Mouse (Mus musculus) urinary bladder, postnatal 25 days (tissue): ENCODE data around the gene Defa21.
"Not testable (repeated sequence)": the region's sequence is repeated elsewhere in the genome, so short reads cannot be mapped to it uniquely, and the experiment has no call there.

ENCODE experiments used
- DNase-seq: peaks from one replicate; pipeline ENCODE4 v3.0.0; 2022; ENCODE audit warnings: low spot score

The Defa21 gene

DNA sequence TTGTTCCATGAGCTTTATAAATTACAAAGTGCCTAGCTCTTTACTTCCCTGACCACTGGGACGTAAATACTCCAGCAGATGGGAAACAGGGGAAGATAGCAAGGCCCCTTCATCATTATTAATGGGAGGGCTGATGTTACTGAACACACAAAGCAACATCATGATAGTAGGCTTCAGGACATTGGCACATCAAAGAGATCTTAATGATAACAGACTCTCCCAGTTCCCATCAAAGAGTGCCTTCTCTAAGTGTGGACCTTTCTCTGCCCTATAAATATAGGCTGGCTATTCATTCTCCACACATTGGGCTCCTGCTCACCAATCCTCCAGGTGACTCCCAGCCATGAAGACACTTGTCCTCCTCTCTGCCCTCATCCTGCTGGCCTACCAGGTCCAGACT lies at the start of gene Defa21:
Gene Defa21, plus strand, starts transcription at position 301 of the 400 bp plus-strand sequence.
- DNase-seq, result not testable (repeated sequence)

DNA sequence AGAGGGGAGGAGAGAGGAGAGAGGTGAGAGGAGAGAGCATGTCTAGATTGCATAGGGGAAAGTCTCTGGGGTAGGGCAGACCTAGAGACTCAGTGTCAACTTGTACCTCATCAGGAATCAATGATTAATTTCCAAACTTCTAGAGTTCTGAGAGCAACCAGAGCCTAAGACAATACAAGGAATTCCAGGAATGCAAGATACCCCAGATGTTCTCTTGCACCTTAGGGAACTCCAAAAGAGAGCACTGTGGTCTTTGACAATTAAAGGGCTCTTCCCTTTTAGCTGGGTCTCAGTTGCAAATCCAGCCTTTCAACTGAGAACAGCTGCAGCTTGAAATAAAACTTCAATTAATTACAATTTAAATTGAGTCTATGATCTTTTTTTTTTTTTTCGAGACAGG lies 45.5 kb upstream of the Defa21 start:
- no peak for DNase-seq

- not testable (repeated sequence) for DNase-seq
Measured at GRCm38 (mm10) chr8:20994042-20994441, 31.3 kb upstream of the Defa21 start.

DNA sequence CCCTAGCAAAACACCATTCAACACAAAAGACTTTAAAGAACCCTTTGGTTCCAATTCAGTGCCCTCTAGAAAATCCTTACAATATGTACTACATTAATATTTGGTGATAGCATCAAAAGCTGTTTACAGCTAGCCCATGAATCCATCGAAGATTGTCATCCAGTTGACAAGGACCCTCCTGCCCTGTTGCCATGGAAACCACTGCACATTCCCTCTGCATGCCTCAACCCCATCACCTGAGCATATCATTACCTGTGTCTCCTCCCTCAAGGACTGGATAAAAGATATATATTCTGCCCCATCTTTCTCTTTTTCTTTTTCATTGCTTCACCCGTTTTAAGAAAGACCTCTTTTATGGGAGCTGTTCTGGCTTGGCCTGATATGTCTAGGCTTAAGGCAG lies 28.6 kb upstream of the Defa21 start:
- no peak for DNase-seq

- DNase-seq, result no peak
Measured at GRCm38 (mm10) chr8:20997291-20997690, 28.1 kb upstream of the Defa21 start.

DNA sequence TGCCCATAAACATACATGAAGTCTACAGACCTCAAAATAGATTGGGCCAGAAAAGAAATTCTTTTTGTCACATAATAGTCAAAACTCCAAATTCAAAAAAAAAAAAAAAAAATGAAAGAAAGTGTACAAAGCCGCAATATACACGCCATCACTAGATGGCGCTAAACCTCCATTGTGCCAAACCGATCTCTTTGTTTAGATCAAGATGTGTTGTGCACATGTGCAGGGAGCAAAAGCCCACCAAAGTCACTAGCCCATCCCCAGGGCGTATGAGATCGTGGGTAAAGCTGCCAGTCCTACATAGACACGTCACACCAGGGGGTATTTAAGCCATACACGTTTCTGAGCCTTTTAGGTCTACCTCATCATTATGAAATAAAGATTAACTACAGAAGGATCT lies 24.2 kb upstream of the Defa21 start:
- no peak for DNase-seq

GRCm38 (mm10) chr8:21006801-21007200 lies 18.5 kb upstream of the Defa21 start:
- DNase-seq, result no peak

DNA sequence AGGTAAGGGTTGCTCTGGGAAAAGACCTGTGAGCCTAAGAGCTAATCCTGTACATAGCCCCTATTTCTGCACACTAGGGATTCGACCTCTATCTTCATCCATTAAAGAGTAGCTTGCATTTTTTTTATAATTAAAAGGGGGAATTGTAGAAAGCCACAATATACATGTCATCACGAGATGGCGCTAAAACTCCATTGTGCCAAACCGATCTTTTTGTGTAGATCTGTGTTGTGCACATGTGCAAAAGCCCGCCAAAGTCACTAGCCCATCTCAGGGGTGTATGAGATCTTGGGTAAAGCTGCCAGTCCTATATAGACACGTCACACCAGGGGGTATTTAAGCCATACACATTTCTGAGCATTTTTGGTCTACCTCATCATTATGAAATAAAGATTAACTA lies 16.8 kb upstream of the Defa21 start:
- not testable (repeated sequence) for DNase-seq

DNA sequence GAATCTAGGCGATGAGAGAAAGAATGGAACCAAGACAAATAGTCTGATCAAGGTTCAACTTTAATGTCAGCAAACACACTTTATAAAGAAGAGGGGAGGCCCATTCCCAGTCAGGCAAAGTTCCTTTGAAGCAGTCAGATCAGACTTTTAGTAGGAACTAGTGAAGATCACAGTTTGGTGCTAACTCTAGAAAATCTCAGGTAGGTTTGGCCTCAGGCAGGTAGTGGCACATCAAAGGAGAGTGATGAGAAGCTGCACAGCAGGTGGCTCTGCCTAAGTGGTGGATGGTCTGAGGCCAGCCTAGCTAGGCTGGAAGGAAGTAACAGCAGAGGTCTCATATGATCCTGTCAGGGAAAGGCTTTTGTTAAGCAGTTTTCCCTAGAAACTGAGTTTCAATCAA lies 14.8 kb upstream of the Defa21 start:
- DNase-seq, result not testable (repeated sequence)

DNA sequence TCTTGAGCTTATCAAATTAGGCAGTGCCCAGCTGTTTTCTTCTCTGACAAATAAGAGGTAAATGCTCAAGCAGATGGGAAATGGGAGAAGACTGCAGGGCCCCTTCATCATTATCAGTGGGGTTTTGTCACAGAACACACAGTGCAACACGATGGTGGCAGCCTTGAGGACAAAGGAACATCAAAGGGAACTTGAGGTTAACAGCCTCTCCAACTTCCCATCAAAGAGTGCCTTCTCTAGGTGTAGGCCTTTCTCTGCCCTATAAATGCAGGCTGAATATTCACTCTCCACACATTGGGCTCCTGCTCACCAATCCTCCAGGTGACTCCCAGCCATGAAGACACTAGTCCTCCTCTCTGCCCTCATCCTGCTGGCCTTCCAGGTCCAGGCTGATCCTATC lies 29.4 kb downstream of the Defa21 start, which contains the start of gene Defa23:
Gene Defa23, plus strand, starts transcription at position 301 of the 400 bp plus-strand sequence.
- not testable (repeated sequence) for DNase-seq

DNA sequence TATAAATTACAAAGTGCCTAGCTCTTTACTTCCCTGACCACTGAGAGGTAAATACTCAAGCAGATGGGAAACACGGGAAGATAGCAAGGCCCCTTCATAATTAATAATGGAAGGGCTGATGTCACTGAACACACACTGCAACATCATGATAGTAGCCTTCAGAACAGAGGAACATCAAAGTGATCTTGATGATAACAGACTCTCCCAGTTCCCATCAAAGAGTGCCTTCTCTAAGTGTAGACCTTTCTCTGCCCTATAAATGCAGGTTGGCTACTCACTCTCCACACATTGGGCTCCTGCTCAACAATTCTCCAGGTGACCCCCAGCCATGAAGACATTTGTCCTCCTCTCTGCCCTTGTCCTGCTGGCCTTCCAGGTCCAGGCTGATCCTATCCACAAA lies 39.4 kb downstream of the Defa21 start, which contains the start of gene Defa35:
Gene Defa35, plus strand, starts transcription at position 301 of the 400 bp plus-strand sequence.
- DNase-seq, result not testable (repeated sequence)
